Mouse (Mus musculus) forebrain, embryonic 11.5 days (tissue): ENCODE results near the gene Gtdc1. TPM values are rescaled to one million over a fixed set of nuclear protein-coding genes. Genes with fewer than 3 reads are reported as not detected.
A peak's percentile ranks its signal among the peaks of the same experiment; 100 is the strongest.
"Not testable (repeated sequence)": the region's sequence is repeated elsewhere in the genome, so short reads cannot be mapped to it uniquely, and the experiment has no call there.

Experiments used
- ATAC-seq: fragments of 200-750 bp; cut with Nextera tagmentation; replicated peaks from 2 replicates; pipeline ENCODE4 v1.8.0; 2017; ENCODE audit warnings: moderate TSS enrichment; ENCODE audit not compliant: low FRiP score
- DNase-seq: peaks from one replicate; pipeline ENCODE4 v3.0.0-alpha.2; 2017; ENCODE audit warnings: low spot score
- H3K27ac ChIP-seq: fragments of 300-500 bp; sonication (generic); 2 replicates; pipeline ENCODE4 v1.5.1; 2014; ENCODE audit warnings: low read depth, low read length
- H3K27me3 ChIP-seq: fragments of 300-500 bp; sonication (generic); 2 replicates; pipeline ENCODE4 v1.6.1; 2014; ENCODE audit warnings: mild to moderate bottlenecking, low read length, mixed read lengths; ENCODE audit not compliant: control insufficient read depth, insufficient read depth
- H3K36me3 ChIP-seq: fragments of 300-500 bp; sonication (generic); 2 replicates; pipeline ENCODE4 v1.6.1; 2014; ENCODE audit warnings: mild to moderate bottlenecking, low read length, moderate library complexity, mixed read lengths; ENCODE audit not compliant: control insufficient read depth, insufficient read depth
- H3K4me1 ChIP-seq: fragments of 300-500 bp; sonication (generic); replicated peaks from 2 replicates; pipeline ENCODE4 v1.6.1; 2014; ENCODE audit warnings: low read length, mixed read lengths; ENCODE audit not compliant: control insufficient read depth, insufficient read depth
- H3K4me2 ChIP-seq: fragments of 300-500 bp; sonication (generic); 2 replicates; pipeline ENCODE4 v1.6.1; 2014; ENCODE audit warnings: low read depth, mild to moderate bottlenecking, low read length, moderate library complexity, mixed read lengths; ENCODE audit not compliant: severe bottlenecking
- H3K4me3 ChIP-seq: fragments of 300-500 bp; sonication (generic); 2 replicates; pipeline ENCODE4 v1.5.1; 2014; ENCODE audit warnings: low read depth, low read length
- H3K9ac ChIP-seq: fragments of 300-500 bp; sonication (generic); 2 replicates; pipeline ENCODE4 v1.6.1; 2014; ENCODE audit warnings: low read length
- H3K9me3 ChIP-seq: fragments of 300-500 bp; sonication (generic); 2 replicates; pipeline ENCODE4 v1.6.1; 2016; ENCODE audit warnings: low read length, mixed read lengths; ENCODE audit not compliant: control insufficient read depth
- WGBS: fragments of 180-500 bp; shearing (Covaris S2); extraction: QIAGEN DNeasy Blood & Tissue Kit; methylation state at CpG from one replicate; pipeline ENCODE4 v1.1.7; 2014; 5-methylcytosine and 5-hydroxymethylcytosine counted together
- polyA plus RNA-seq: library from polyadenylated mRNA; unstranded; fragments of >200 nt; fragmentation: Nextera tagmentation; extraction: Ambion mirVana; gene quantifications from 2 replicates; pipeline ENCODE4 v1.2.1, GENCODE M21; 2014

The Gtdc1 gene
- polyA plus RNA-seq, 1 experiment from 2014 or later, result 15.9 TPM

DNA sequence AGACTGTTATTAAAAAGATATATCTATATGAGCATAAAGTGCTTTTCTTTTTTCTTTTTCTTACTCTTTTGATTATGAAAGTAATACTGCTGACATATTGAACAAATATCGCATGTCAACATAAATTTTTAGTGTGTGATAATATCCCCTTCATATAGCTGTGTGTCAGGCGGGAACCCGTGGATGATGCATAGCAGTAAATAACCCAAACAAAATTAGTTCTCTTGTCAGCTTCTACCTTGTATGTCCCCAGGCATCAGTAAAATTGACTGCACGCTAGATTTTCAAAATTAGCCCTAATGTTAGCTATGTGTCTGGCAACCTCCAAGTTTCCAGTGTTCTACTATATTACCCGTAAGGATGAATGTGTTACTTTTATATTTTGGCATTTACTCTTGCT lies 294.4 kb downstream of the Gtdc1 start:
- ATAC-seq (no peak), DNase-seq (no peak)
- Histone ChIP-seq H3K4me3 (no peak overlapping the region), H3K27me3 (no peaks in the 10 kb centered on the region), H3K36me3 (no peaks in the 10 kb centered on the region), H3K4me1 (no peaks in the 10 kb centered on the region), H3K9me3 (no peaks in the 10 kb centered on the region), H3K27ac (no peak overlapping the region), H3K4me2 (no peak overlapping the region), H3K9ac (no peak overlapping the region)
- WGBS, result 93% methylated on average over 5 of the region's 5 CpGs

- Histone ChIP-seq H3K9ac (no peak overlapping the region), H3K9me3 (no peaks in the 10 kb centered on the region), H3K36me3 (no peaks in the 10 kb centered on the region), H3K4me3 (no peak overlapping the region), H3K4me2 (no peak overlapping the region), H3K4me1 (no peaks in the 10 kb centered on the region), H3K27ac (no peak overlapping the region), H3K27me3 (no peaks in the 10 kb centered on the region)
- WGBS, result 63% methylated on average over 10 of the region's 10 CpGs
- DNase-seq (no peak), ATAC-seq (0 out of 2 replicates have a peak, but pooled peaks have one; percentile 24)
These were observed 294.9 kb downstream of the Gtdc1 start for GRCm38 (mm10) chr2:44632584-44632983.

DNA sequence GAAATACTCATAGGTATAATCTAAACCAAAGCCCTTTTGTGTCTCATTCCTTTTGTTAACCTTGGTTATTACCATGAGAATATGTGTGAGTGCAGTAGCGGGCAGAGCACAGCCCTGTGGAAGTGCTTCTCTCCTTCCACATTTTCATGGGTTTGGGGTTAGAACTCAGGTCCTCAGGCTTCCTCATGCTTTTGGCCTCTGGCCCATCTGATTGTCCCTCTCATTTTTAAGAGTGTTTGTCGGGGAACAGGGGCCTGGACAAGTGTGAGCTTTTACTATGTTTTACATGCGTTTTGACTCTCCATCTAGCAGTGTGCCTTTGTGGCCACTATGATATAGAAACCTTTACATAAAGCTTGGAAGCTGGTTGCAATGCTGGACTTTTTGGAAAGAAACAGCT lies 296.4 kb downstream of the Gtdc1 start:
- no peak overlapping the region for H3K4me3 ChIP-seq
- H3K9ac ChIP-seq, result no peak overlapping the region
- ATAC-seq, result no peak
- no peaks in the 10 kb centered on the region for H3K9me3 ChIP-seq
- H3K4me2 ChIP-seq, result no peak overlapping the region
- WGBS, result 80% methylated on average over 3 of the region's 3 CpGs
- H3K27ac ChIP-seq, result no peak overlapping the region
- no peaks in the 10 kb centered on the region for H3K36me3 ChIP-seq
- no peaks in the 10 kb centered on the region for H3K27me3 ChIP-seq
- no peaks in the 10 kb centered on the region for H3K4me1 ChIP-seq
- no peak for DNase-seq

DNA sequence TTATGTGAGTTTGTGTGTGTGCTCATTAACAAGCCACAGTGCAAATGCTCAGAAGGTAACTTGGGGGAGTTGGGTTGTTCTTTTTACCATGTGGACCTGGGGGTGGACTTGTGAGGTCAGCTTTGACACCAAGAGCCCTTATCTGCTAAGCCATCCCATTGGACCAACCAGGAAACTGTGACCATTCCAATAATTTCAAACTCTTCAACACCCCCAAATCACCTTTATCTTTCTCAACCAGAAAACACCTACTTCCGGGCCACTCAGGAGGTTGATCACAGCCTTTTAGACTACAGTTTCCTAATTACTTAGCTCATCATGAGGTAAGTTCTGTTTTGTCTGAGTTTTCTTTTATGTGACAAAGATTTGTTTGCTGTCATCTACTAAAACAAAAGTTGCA lies 298.7 kb downstream of the Gtdc1 start:
- H3K9ac ChIP-seq, result no peak overlapping the region
- 92% methylated on average over 1 of the region's 1 CpGs for WGBS
- no peaks in the 10 kb centered on the region for H3K9me3 ChIP-seq
- no peak overlapping the region for H3K4me2 ChIP-seq
- H3K4me1 ChIP-seq, result no peaks in the 10 kb centered on the region
- H3K27ac ChIP-seq, result no peak overlapping the region
- DNase-seq, result no peak
- H3K36me3 ChIP-seq, result no peaks in the 10 kb centered on the region
- H3K27me3 ChIP-seq, result no peaks in the 10 kb centered on the region
- H3K4me3 ChIP-seq, result no peak overlapping the region
- no peak for ATAC-seq

GRCm38 (mm10) chr2:44625154-44625553 lies 302.3 kb downstream of the Gtdc1 start:
- Histone ChIP-seq H3K36me3 (no peaks in the 10 kb centered on the region), H3K9me3 (no peaks in the 10 kb centered on the region), H3K4me1 (no peaks in the 10 kb centered on the region), H3K27me3 (no peaks in the 10 kb centered on the region), H3K4me2 (no peak overlapping the region), H3K27ac (no peak overlapping the region), H3K9ac (no peak overlapping the region), H3K4me3 (no peak overlapping the region)
- no peak; the same call in 1 of the 2 replicates for ATAC-seq
- WGBS, result 45% methylated on average over 3 of the region's 3 CpGs
- no peak for DNase-seq

- Histone ChIP-seq H3K4me1 (no peaks in the 10 kb centered on the region), H3K4me2 (no peak overlapping the region), H3K27me3 (no peaks in the 10 kb centered on the region), H3K4me3 (no peak overlapping the region), H3K9ac (no peak overlapping the region), H3K36me3 (no peaks in the 10 kb centered on the region), H3K9me3 (no peaks in the 10 kb centered on the region), H3K27ac (no peak overlapping the region)
- DNase-seq (no peak), ATAC-seq (no peak)
- WGBS, result 96% methylated on average over 3 of the region's 3 CpGs
These were observed 305.0 kb downstream of the Gtdc1 start for GRCm38 (mm10) chr2:44622471-44622870.

- H3K36me3 ChIP-seq, H3K27ac ChIP-seq, H3K27me3 ChIP-seq, DNase-seq, H3K4me2 ChIP-seq, H3K9me3 ChIP-seq, H3K9ac ChIP-seq, ATAC-seq, H3K4me3 ChIP-seq, H3K4me1 ChIP-seq: not testable (repeated sequence)
- WGBS, result 95% methylated on average over 3 of the region's 3 CpGs
These were observed 327.8 kb downstream of the Gtdc1 start for GRCm38 (mm10) chr2:44599653-44600052.

- no peak overlapping the region for H3K4me2 ChIP-seq
- no peaks in the 10 kb centered on the region for H3K27me3 ChIP-seq
- WGBS, result 81% methylated on average over 1 of the region's 1 CpGs
- H3K27ac ChIP-seq, result no peak overlapping the region
- no peaks in the 10 kb centered on the region for H3K9me3 ChIP-seq
- ATAC-seq, result no peak
- no peaks in the 10 kb centered on the region for H3K4me1 ChIP-seq
- no peaks in the 10 kb centered on the region for H3K36me3 ChIP-seq
- DNase-seq, result no peak
- H3K4me3 ChIP-seq, result no peak overlapping the region
- H3K9ac ChIP-seq, result no peak overlapping the region
These were observed 333.2 kb downstream of the Gtdc1 start for GRCm38 (mm10) chr2:44594276-44594675.

GRCm38 (mm10) chr2:44590881-44591280 lies 336.6 kb downstream of the Gtdc1 start:
- Histone ChIP-seq H3K36me3 (no peaks in the 10 kb centered on the region), H3K27me3 (no peaks in the 10 kb centered on the region)
- WGBS, result 70% methylated on average over 4 of the region's 4 CpGs

More at GRCm38 (mm10) chr2:44590881-44591280, 336.6 kb downstream of the Gtdc1 start:
- H3K9me3 ChIP-seq, result no peaks in the 10 kb centered on the region
- H3K4me3 ChIP-seq, result no peak overlapping the region
- no peak overlapping the region for H3K4me2 ChIP-seq
- no peak overlapping the region for H3K9ac ChIP-seq
- ATAC-seq, result no peak
- H3K27ac ChIP-seq, result no peak overlapping the region
- DNase-seq, result no peak
- no peaks in the 10 kb centered on the region for H3K4me1 ChIP-seq
